Mouse (Mus musculus): ENCODE data around the gene Ppp1r13b. TPM values are rescaled to one million over a fixed set of nuclear protein-coding genes. Genes with fewer than 3 reads are reported as not detected.

Gene Ppp1r13b
- polyA plus RNA-seq, 1 experiment from 2014 or later = 9.5 TPM

GRCm38 (mm10) chr12:111803538-111803937 is 104.4 kb downstream of the Ppp1r13b start:
- no peaks in the 10 kb centered on the region for H3K4me1 ChIP-seq (replicated peaks; ENCODE audit: control insufficient read depth, insufficient read depth, low read length)
- ATAC-seq (ENCODE audit: low FRiP score) = no peak
- no peak for DNase-seq (ENCODE audit: low spot score)
- 92% methylated on average over 5 of the region's 5 CpGs for WGBS
- H3K36me3 ChIP-seq (ENCODE audit: control insufficient read depth, insufficient read depth, low read length) = peaks cover 14% of the 10 kb centered on the region
- H3K9me3 ChIP-seq (ENCODE audit: control insufficient read depth, low read length) = no peaks in the 10 kb centered on the region
- H3K9ac ChIP-seq (ENCODE audit: low read depth, low read length) = no peak overlapping the region
- H3K4me3 ChIP-seq (ENCODE audit: low read depth, low read length) = no peak overlapping the region
- no peaks in the 10 kb centered on the region for H3K27me3 ChIP-seq (ENCODE audit: control insufficient read depth, insufficient read depth, low read length)
- H3K27ac ChIP-seq (ENCODE audit: low read depth, low read length) = no peak overlapping the region
- no peak overlapping the region for H3K4me2 ChIP-seq (replicated peaks; ENCODE audit: low read depth, low read length)

GRCm38 (mm10) chr12:111800459-111801183 is 107.3 kb downstream of the Ppp1r13b start:
- H3K9me3 ChIP-seq (ENCODE audit: control insufficient read depth, low read length) = no peaks in the 10 kb centered on the region
- H3K4me2 ChIP-seq (replicated peaks; ENCODE audit: low read depth, low read length) = no peak overlapping the region
- 90% methylated on average over 10 of the region's 10 CpGs for WGBS
- no peaks in the 10 kb centered on the region for H3K4me1 ChIP-seq (replicated peaks; ENCODE audit: control insufficient read depth, insufficient read depth, low read length)
- no peak overlapping the region for H3K9ac ChIP-seq (ENCODE audit: low read depth, low read length)
- H3K27me3 ChIP-seq (ENCODE audit: control insufficient read depth, insufficient read depth, low read length) = no peaks in the 10 kb centered on the region
- H3K4me3 ChIP-seq (ENCODE audit: low read depth, low read length) = no peak overlapping the region
- no peak overlapping the region for H3K27ac ChIP-seq (ENCODE audit: low read depth, low read length)
- DNase-seq (ENCODE audit: low spot score) = no peak
- peaks cover 12% of the 10 kb centered on the region for H3K36me3 ChIP-seq (ENCODE audit: control insufficient read depth, insufficient read depth, low read length)
- ATAC-seq (ENCODE audit: low FRiP score) = no peak

- no peaks in the 10 kb centered on the region for H3K9me3 ChIP-seq (ENCODE audit: control insufficient read depth, low read length)
- H3K4me1 ChIP-seq (replicated peaks; ENCODE audit: control insufficient read depth, insufficient read depth, low read length) = no peaks in the 10 kb centered on the region
- no peak for ATAC-seq (ENCODE audit: low FRiP score)
- H3K4me3 ChIP-seq (ENCODE audit: low read depth, low read length) = no peak overlapping the region
- DNase-seq (ENCODE audit: low spot score) = no peak
- no peak overlapping the region for H3K27ac ChIP-seq (ENCODE audit: low read depth, low read length)
- no peak overlapping the region for H3K9ac ChIP-seq (ENCODE audit: low read depth, low read length)
- WGBS = 92% methylated on average over 13 of the region's 13 CpGs
- H3K36me3 ChIP-seq (ENCODE audit: control insufficient read depth, insufficient read depth, low read length) = peaks cover 15% of the 10 kb centered on the region
- no peaks in the 10 kb centered on the region for H3K27me3 ChIP-seq (ENCODE audit: control insufficient read depth, insufficient read depth, low read length)
- H3K4me2 ChIP-seq (replicated peaks; ENCODE audit: low read depth, low read length) = no peak overlapping the region
Measured at GRCm38 (mm10) chr12:111798493-111798892, 109.4 kb downstream of the Ppp1r13b start.

DNA sequence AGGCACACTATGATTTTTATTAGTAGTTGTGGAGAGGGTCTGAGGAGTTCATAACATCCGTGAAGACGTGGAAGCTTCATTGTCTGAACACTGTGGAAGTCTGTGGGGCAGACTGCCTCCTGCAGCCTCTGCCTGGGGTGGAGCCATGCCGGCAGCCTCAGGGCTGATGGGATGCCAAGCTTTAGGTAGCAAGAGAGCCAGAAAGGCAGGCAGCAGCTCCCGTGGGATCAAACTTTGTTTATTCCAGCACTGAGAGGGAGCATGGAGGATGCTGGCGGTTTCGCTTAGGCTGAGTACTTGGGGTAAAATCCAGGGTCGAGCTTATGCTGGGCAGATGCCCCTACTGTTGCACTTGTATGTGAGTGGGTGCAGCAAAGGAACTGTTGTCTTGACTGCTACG is 110.7 kb downstream of the Ppp1r13b start:
- DNase-seq (ENCODE audit: low spot score) (no peak), ATAC-seq (ENCODE audit: low FRiP score) (no peak)
- peaks cover 15% of the 10 kb centered on the region for H3K36me3 ChIP-seq (ENCODE audit: control insufficient read depth, insufficient read depth, low read length)
- no peaks in the 10 kb centered on the region for H3K4me1 ChIP-seq (replicated peaks; ENCODE audit: control insufficient read depth, insufficient read depth, low read length)
- no peak overlapping the region for H3K4me2 ChIP-seq (replicated peaks; ENCODE audit: low read depth, low read length)
- H3K27me3 ChIP-seq (ENCODE audit: control insufficient read depth, insufficient read depth, low read length) = no peaks in the 10 kb centered on the region
- no peak overlapping the region for H3K27ac ChIP-seq (ENCODE audit: low read depth, low read length)
- H3K9ac ChIP-seq (ENCODE audit: low read depth, low read length) = no peak overlapping the region
- WGBS = 91% methylated on average over 8 of the region's 8 CpGs
- no peaks in the 10 kb centered on the region for H3K9me3 ChIP-seq (ENCODE audit: control insufficient read depth, low read length)
- H3K4me3 ChIP-seq (ENCODE audit: low read depth, low read length) = no peak overlapping the region

- Histone ChIP-seq H3K9me3 (ENCODE audit: control insufficient read depth, low read length) (no peaks in the 10 kb centered on the region), H3K36me3 (ENCODE audit: control insufficient read depth, insufficient read depth, low read length) (0 out of 2 replicates have a peak, but pooled peaks cover 11% of the 10 kb centered on the region), H3K4me3 (ENCODE audit: low read depth, low read length) (no peak overlapping the region), H3K27ac (ENCODE audit: low read depth, low read length) (no peak overlapping the region), H3K4me1 (replicated peaks; ENCODE audit: control insufficient read depth, insufficient read depth, low read length) (no peaks in the 10 kb centered on the region), H3K9ac (ENCODE audit: low read depth, low read length) (no peak overlapping the region), H3K4me2 (replicated peaks; ENCODE audit: low read depth, low read length) (no peak overlapping the region), H3K27me3 (ENCODE audit: control insufficient read depth, insufficient read depth, low read length) (no peaks in the 10 kb centered on the region)
- WGBS = 91% methylated on average over 25 of the region's 28 CpGs
- no peak for ATAC-seq (ENCODE audit: low FRiP score)
- no peak for DNase-seq (ENCODE audit: low spot score)
Measured at GRCm38 (mm10) chr12:111795180-111795895, 112.6 kb downstream of the Ppp1r13b start.

GRCm38 (mm10) chr12:111794526-111795179 is 113.3 kb downstream of the Ppp1r13b start:
- 96% methylated on average over 18 of the region's 18 CpGs for WGBS
- 0 out of 2 replicates have a peak, but pooled peaks cover 11% of the 10 kb centered on the region for H3K36me3 ChIP-seq (ENCODE audit: control insufficient read depth, insufficient read depth, low read length)
- no peak overlapping the region for H3K4me3 ChIP-seq (ENCODE audit: low read depth, low read length)
- no peak overlapping the region for H3K9ac ChIP-seq (ENCODE audit: low read depth, low read length)
- DNase-seq (ENCODE audit: low spot score) = no peak
- no peak overlapping the region for H3K4me2 ChIP-seq (replicated peaks; ENCODE audit: low read depth, low read length)
- no peaks in the 10 kb centered on the region for H3K9me3 ChIP-seq (ENCODE audit: control insufficient read depth, low read length)
- no peak overlapping the region for H3K27ac ChIP-seq (ENCODE audit: low read depth, low read length)
- ATAC-seq (ENCODE audit: low FRiP score) = no peak
- H3K27me3 ChIP-seq (ENCODE audit: control insufficient read depth, insufficient read depth, low read length) = no peaks in the 10 kb centered on the region
- H3K4me1 ChIP-seq (replicated peaks; ENCODE audit: control insufficient read depth, insufficient read depth, low read length) = no peaks in the 10 kb centered on the region

DNA sequence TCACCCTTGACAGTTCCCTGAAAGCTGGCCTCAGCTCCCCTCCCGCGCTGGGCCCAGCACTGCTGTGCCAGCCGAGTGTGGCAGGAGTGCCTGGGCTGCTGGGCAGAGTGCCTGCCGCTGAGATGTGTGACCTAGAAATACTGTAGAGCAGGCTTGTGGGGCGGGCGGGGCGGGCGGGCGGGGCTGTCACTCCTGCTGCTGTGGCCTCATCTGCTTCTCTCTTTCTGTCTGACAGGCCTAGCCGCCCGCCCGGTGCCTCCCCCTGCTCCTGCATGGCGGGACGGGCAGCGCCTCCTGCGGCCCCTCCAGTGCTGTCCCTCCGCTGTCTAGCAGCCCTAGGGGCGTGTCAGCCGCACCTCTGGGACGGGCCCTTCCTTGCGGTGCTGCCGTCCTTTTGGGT is 113.8 kb downstream of the Ppp1r13b start:
- no peak overlapping the region for H3K9ac ChIP-seq (ENCODE audit: low read depth, low read length)
- H3K36me3 ChIP-seq (ENCODE audit: control insufficient read depth, insufficient read depth, low read length) = 0 out of 2 replicates have a peak, but pooled peaks cover 11% of the 10 kb centered on the region
- no peak overlapping the region for H3K27ac ChIP-seq (ENCODE audit: low read depth, low read length)
- WGBS = 81% methylated on average over 18 of the region's 22 CpGs
- DNase-seq (ENCODE audit: low spot score) (no peak), ATAC-seq (ENCODE audit: low FRiP score) (no peak)
- H3K4me2 ChIP-seq (replicated peaks; ENCODE audit: low read depth, low read length) = no peak overlapping the region
- no peaks in the 10 kb centered on the region for H3K4me1 ChIP-seq (replicated peaks; ENCODE audit: control insufficient read depth, insufficient read depth, low read length)
- no peaks in the 10 kb centered on the region for H3K9me3 ChIP-seq (ENCODE audit: control insufficient read depth, low read length)
- H3K4me3 ChIP-seq (ENCODE audit: low read depth, low read length) = no peak overlapping the region
- H3K27me3 ChIP-seq (ENCODE audit: control insufficient read depth, insufficient read depth, low read length) = no peaks in the 10 kb centered on the region

DNA sequence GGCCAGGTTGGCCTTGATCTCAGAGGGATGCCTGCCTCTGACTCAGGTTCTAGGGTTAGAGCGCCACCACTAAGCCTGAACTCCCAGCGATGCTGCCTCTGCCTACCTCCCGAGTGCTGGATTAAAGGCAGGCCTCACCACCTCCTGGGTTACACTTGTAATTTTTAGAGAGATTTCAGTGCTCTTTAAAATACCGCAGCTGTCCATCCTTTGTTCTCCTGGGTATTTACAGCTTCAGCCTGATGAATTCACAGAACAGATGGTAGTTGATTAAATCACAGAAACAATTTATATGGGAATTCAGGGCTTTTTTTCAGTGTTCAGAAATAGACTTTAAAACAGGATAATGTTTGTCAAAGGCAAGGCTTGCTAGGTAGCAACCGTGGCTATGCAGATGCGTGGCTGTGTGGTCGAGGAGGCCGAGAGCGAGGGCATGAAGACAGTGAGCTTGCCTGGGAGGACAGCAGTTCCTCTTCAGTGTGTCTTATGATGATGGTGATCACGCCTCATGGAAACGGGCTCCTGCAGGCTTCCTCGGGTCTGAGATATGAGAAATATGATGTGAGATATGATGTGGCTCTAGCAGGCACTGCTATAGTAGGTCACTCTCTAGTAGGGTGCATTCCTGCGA is 116.3 kb downstream of the Ppp1r13b start:
- Histone ChIP-seq H3K9me3 (ENCODE audit: control insufficient read depth, low read length) (no peaks in the 10 kb centered on the region), H3K4me1 (replicated peaks; ENCODE audit: control insufficient read depth, insufficient read depth, low read length) (no peaks in the 10 kb centered on the region), H3K27ac (ENCODE audit: low read depth, low read length) (no peak overlapping the region), H3K27me3 (ENCODE audit: control insufficient read depth, insufficient read depth, low read length) (no peaks in the 10 kb centered on the region), H3K4me2 (replicated peaks; ENCODE audit: low read depth, low read length) (no peak overlapping the region), H3K4me3 (ENCODE audit: low read depth, low read length) (no peak overlapping the region), H3K9ac (ENCODE audit: low read depth, low read length) (no peak overlapping the region), H3K36me3 (ENCODE audit: control insufficient read depth, insufficient read depth, low read length) (peaks cover 25% of the 10 kb centered on the region; the same call in 1 of the 2 replicates)
- 91% methylated on average over 13 of the region's 13 CpGs for WGBS
- no peak for DNase-seq (ENCODE audit: low spot score)
- no peak for ATAC-seq (ENCODE audit: low FRiP score)

Data from hindbrain, embryonic 11.5 days (tissue).